Mouse (Mus musculus) CD4-positive, CD25-positive, alpha-beta regulatory T cell, adult 4 months (primary cell): ENCODE measurements around the gene Abcg5. TPM values are rescaled to one million over a fixed set of nuclear protein-coding genes. Genes with fewer than 3 reads are reported as not detected.

Source experiments
- polyA plus RNA-seq, 2 experiments: library from polyadenylated mRNA; unstranded; fragments of 100-300 nt; shearing (Covaris generic); gene quantifications; one replicate each; pipeline ENCODE4 v1.2.1; 2017

Gene Abcg5
- polyA plus RNA-seq, 2 experiments from 2014 or later: not detected

Other genes starting within 250 kb of the Abcg5 start
- 100 to 1,000 TPM in 1 of 2 experiments, 10 to 100 TPM in 1; 83.1 to 129 TPM for gene Thada, start 216.8 kb downstream of the Abcg5 start, polyA plus RNA-seq
- not detected for gene Plekhh2, start 171.1 kb downstream of the Abcg5 start, polyA plus RNA-seq
- gene Dync2li1, start 56.5 kb downstream of the Abcg5 start, polyA plus RNA-seq: 1 to 10 TPM; 1.1 to 2.0 TPM
- gene Abcg8, start 6.7 kb downstream of the Abcg5 start, polyA plus RNA-seq: not detected
- gene Lrpprc, start 107.8 kb upstream of the Abcg5 start, polyA plus RNA-seq: 10 to 100 TPM in 1 of 2 experiments, 1 to 10 TPM in 1; 9.9 to 11.8 TPM